Mouse (Mus musculus) forebrain, postnatal 0 days (tissue): ENCODE measurements at regions not wholly inside any gene's neighbourhood (a gene's known extent, or its start where the extent isn't known, plus 50 kb on each side); places are given as distances from the start of the nearest gene placed in this dataset.
A peak's percentile ranks its signal among the peaks of the same experiment; 100 is the strongest.

ENCODE experiments used
- ATAC-seq: fragments of 200-750 bp; cut with Nextera tagmentation; 2 replicates; pipeline ENCODE4 v1.8.0; 2017; ENCODE audit warnings: mild to moderate bottlenecking, moderate library complexity
- DNase-seq: peaks from one replicate; pipeline ENCODE4 v3.0.0-alpha.2; 2015
- H3K27ac ChIP-seq: fragments of 300-500 bp; sonication (generic); 2 replicates; pipeline ENCODE4 v1.5.1; 2014; ENCODE audit warnings: low read depth, mild to moderate bottlenecking, antibody characterized with exemption, low read length, moderate library complexity, mixed read lengths
- H3K27me3 ChIP-seq: fragments of 300-500 bp; sonication (generic); 2 replicates; pipeline ENCODE4 v1.6.1; 2014; ENCODE audit warnings: mild to moderate bottlenecking, low read length, mixed read lengths; ENCODE audit not compliant: insufficient read depth
- H3K36me3 ChIP-seq: fragments of 300-500 bp; sonication (generic); 2 replicates; pipeline ENCODE4 v1.6.1; 2014; ENCODE audit warnings: mild to moderate bottlenecking, moderate library complexity; ENCODE audit not compliant: insufficient read depth
- H3K4me1 ChIP-seq: fragments of 300-500 bp; sonication (generic); 2 replicates; pipeline ENCODE4 v1.6.1; 2014; ENCODE audit warnings: antibody characterized with exemption; ENCODE audit not compliant: insufficient read depth
- H3K4me2 ChIP-seq: fragments of 300-500 bp; sonication (generic); 2 replicates; pipeline ENCODE4 v1.6.1; 2014; ENCODE audit warnings: low read depth, mild to moderate bottlenecking, moderate library complexity
- H3K4me3 ChIP-seq: fragments of 300-500 bp; sonication (generic); 2 replicates; pipeline ENCODE4 v1.5.1; 2014; ENCODE audit warnings: low read depth, low read length, mixed read lengths
- H3K9ac ChIP-seq: fragments of 300-500 bp; sonication (generic); 2 replicates; pipeline ENCODE4 v1.6.1; 2014; ENCODE audit warnings: mild to moderate bottlenecking
- H3K9me3 ChIP-seq: fragments of 300-500 bp; sonication (generic); 2 replicates; pipeline ENCODE4 v1.6.1; 2016; ENCODE audit warnings: low read length
- CTCF ChIP-seq: sonication (generic); IDR thresholded peaks from 2 replicates; pipeline ENCODE4 v1.5.1; 2016; ENCODE audit warnings: antibody characterized with exemption, control low read depth, low read depth
- WGBS: fragments of 180-500 bp; shearing (Covaris S2); extraction: QIAGEN DNeasy Blood & Tissue Kit; methylation state at CpG from one replicate; pipeline ENCODE4 v1.1.7; 2014; 5-methylcytosine and 5-hydroxymethylcytosine counted together

DNA sequence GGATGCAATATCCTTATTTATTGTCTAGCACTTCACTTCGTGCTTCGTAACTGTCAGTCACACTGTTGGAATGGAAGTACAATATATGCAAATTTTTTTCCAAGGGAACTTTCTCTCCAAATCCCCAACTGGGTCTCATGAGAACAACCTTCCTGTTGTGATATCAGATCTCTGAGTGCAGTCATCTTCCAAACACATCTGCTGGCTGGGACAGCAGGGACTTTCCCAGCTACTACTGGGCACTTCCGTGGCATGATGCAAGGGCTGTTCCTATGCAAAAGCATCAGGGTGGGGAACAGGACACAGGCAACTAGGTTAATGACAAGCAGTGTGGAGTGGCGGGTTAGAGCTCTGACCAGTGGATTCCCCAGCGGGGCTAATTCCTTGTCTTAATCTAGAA, 73.4 kb upstream of the Arntl start:
- 82% methylated on average over 5 of the region's 5 CpGs for WGBS
- DNase-seq = no peak
- Histone ChIP-seq H3K9me3 (no peaks in the 10 kb centered on the region), H3K4me3 (no peak overlapping the region), H3K36me3 (no peaks in the 10 kb centered on the region), H3K4me1 (no peaks in the 10 kb centered on the region), H3K27me3 (no peaks in the 10 kb centered on the region), H3K4me2 (no peak overlapping the region), H3K27ac (no peak overlapping the region), H3K9ac (no peak overlapping the region)
- no peak for ATAC-seq
- TF ChIP-seq CTCF = no peak

DNA sequence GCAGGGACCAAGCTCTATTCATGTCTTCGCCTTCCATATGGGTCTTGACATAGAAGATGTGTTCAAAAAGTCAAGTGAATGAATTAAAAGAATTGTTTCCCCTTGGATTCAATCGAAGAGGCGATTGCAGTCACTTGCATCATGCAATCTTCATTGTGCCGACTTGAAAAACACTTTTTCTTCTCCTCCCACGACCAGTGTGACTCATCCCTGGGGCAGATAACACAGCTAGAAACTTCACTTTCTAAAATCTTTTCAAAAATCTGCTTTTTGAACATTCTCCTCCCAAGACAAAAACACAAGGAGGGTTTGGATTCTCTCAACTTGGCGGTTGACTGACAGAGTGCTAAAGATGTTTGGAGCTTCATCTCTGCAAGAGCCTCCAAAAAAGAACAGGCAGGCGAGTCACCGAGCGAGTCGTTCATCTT, 67.2 kb upstream of the Arntl start:
- Histone ChIP-seq H3K27me3 (no peaks in the 10 kb centered on the region), H3K36me3 (no peaks in the 10 kb centered on the region), H3K9ac (no peak overlapping the region), H3K4me2 (no peak overlapping the region), H3K4me3 (no peak overlapping the region), H3K4me1 (peaks cover 9% of the 10 kb centered on the region; the same call in 1 of the 2 replicates), H3K9me3 (no peaks in the 10 kb centered on the region), H3K27ac (no peak overlapping the region)
- no peak for ATAC-seq
- 81% methylated on average over 10 of the region's 10 CpGs for WGBS
- no peak for DNase-seq
- no peak for TF ChIP-seq CTCF

DNA sequence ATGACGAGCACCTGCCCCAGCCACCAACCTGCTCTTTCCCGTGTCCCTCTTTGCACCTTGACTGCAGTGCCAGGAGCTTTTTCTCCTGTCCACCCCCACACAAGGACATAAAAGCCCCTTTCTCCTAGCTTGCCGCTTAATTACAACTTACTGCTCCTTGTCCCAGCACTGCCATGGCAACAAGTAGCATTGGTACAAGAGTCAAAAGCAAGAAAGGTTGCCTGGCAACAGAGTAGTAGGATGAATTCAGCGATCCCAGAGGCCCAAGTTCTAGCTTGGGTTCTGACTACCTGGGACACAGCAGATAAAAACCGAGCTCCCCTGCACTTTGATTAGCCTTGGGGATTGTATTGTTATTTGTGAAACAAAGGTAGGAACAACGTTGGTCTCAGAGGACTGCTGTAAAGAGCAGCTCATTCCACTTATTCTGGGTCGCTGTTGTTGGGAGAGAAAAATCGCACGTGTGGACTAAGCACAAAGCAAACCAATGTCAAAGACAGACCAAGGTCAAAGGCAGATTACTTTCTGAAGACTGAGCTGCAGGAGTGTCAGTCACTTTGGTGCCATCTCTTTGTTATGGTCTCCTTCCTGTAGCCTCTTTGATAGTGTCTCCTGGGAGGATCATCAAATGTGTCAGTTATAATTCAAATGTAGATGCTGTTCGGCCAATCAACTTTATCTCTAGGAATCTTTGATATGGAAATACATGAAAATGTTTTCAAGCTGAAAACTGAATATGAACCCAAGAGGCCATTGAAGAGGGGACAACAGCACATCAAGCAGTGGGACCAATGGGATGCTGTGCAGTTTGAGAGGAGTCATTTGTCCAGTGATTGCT, 65.2 kb upstream of the Arntl start:
- TF ChIP-seq CTCF = no peak
- Histone ChIP-seq H3K9me3 (no peaks in the 10 kb centered on the region), H3K4me2 (no peak overlapping the region), H3K4me1 (peaks cover 9% of the 10 kb centered on the region; the same call in 1 of the 2 replicates), H3K9ac (no peak overlapping the region), H3K27me3 (no peaks in the 10 kb centered on the region), H3K36me3 (no peaks in the 10 kb centered on the region), H3K27ac (no peak overlapping the region), H3K4me3 (no peak overlapping the region)
- WGBS = 14% methylated on average over 10 of the region's 10 CpGs
- DNase-seq = peak; percentile 67
- ATAC-seq = peak; percentile 83

DNA sequence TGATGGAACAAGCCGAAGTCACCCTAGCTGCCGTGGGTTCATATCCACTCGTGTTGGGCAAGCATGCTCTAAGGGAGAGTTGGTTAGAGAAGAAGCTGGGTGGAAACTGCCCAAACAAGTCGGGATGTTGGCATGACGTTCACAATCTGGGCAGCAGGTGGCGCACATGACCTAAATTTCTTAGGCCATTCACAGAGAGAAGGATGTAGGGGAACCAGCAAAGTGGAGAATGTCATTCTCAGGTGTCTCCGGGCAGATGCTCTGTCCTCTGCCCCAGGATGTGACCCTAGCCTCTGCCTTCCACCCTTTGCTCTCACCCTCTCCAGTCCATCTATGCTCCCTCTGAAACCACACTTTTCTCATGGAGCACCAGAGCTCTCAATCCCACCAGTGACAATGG, 63.7 kb upstream of the Arntl start:
- Histone ChIP-seq H3K4me3 (no peak overlapping the region), H3K4me2 (no peak overlapping the region), H3K9ac (no peak overlapping the region), H3K4me1 (peaks cover 9% of the 10 kb centered on the region; the same call in 1 of the 2 replicates), H3K36me3 (no peaks in the 10 kb centered on the region), H3K27me3 (no peaks in the 10 kb centered on the region), H3K9me3 (no peaks in the 10 kb centered on the region), H3K27ac (no peak overlapping the region)
- TF ChIP-seq CTCF = peak; percentile 96
- DNase-seq (peak; percentile 94), ATAC-seq (peak; percentile 42; the same call in 1 of the 2 replicates)
- WGBS = 8% methylated on average over 7 of the region's 7 CpGs

DNA sequence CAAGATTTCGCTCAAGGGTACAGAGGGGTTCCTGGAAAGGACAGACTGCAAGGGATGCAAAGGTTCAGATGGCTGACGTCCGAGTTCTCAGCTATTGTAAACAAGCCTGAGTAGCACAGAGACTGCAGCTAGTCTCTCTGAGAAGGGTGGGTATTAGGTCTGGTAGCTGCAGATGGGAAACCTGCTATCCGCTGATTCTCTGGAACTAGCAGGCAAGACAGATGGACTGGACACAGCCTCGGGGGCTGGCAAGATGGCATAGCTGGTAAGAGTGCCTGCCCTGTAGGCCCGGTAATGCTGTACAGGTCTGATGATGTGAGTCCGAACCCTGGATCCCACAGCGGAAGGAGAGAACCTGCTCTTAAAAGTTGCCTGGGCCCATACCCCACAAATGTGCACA, 62.2 kb upstream of the Arntl start:
- no peak for TF ChIP-seq CTCF
- WGBS = 85% methylated on average over 8 of the region's 8 CpGs
- no peak overlapping the region for H3K4me3 ChIP-seq
- peaks cover 9% of the 10 kb centered on the region; the same call in 1 of the 2 replicates for H3K4me1 ChIP-seq
- no peaks in the 10 kb centered on the region for H3K9me3 ChIP-seq
- ATAC-seq = no peak
- no peak overlapping the region for H3K27ac ChIP-seq
- no peak overlapping the region for H3K4me2 ChIP-seq
- no peaks in the 10 kb centered on the region for H3K36me3 ChIP-seq
- H3K9ac ChIP-seq = no peak overlapping the region
- no peak for DNase-seq
- no peaks in the 10 kb centered on the region for H3K27me3 ChIP-seq

DNA sequence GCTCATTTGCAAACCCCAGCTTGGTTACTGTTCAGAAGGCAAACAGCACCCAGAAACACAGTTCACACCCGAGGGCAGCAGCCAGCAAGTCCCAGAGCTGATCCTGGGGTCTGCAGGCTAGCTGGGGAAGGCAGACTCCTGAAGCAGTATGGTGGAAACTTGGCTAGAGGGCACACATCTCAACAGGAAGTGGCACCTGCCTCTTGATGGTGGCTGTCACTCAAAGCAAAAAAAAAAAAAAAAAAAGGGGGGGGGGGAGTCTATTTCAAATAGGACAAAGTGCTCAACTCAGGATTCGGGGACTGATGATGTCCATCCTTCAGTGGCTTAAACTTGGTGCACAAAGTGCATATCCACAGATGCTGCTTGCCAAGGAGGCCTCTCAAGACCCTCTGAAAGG, 61.2 kb upstream of the Arntl start:
- Histone ChIP-seq H3K9ac (no peak overlapping the region), H3K4me1 (peaks cover 9% of the 10 kb centered on the region; the same call in 1 of the 2 replicates), H3K9me3 (no peaks in the 10 kb centered on the region), H3K27me3 (no peaks in the 10 kb centered on the region), H3K36me3 (no peaks in the 10 kb centered on the region), H3K27ac (no peak overlapping the region), H3K4me3 (no peak overlapping the region), H3K4me2 (no peak overlapping the region)
- WGBS = 59% methylated on average over 2 of the region's 2 CpGs
- ATAC-seq (no peak), DNase-seq (no peak)
- no peak for TF ChIP-seq CTCF

DNA sequence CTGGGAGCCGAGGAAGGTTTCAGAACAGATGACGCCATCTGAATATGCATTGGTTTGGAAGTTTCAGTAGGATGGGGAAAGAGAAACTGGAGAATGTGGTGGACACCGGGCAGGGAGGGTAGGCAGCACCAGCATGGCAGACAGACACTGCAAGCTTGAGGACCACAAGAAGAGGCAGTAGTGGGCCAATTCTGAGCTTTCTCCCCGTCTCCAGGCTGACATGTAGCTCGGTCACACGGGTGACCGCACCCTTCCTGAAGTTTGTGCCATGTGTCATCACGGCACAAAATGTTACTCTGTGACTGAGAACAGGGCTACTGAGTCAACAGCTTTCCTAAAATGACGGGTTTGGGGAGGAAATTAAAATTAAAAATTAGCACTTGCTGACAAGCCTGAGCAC, 60.7 kb upstream of the Arntl start:
- Histone ChIP-seq H3K9ac (no peak overlapping the region), H3K4me1 (peaks cover 6% of the 10 kb centered on the region; the same call in 1 of the 2 replicates), H3K27me3 (no peaks in the 10 kb centered on the region), H3K9me3 (no peaks in the 10 kb centered on the region), H3K27ac (no peak overlapping the region), H3K4me3 (no peak overlapping the region), H3K36me3 (no peaks in the 10 kb centered on the region), H3K4me2 (no peak overlapping the region)
- WGBS = 84% methylated on average over 9 of the region's 9 CpGs
- ATAC-seq = no peak
- no peak for DNase-seq
- no peak for TF ChIP-seq CTCF
